Mouse (Mus musculus) embryonic facial prominence, embryonic 10.5 days (tissue): Measurements from ENCODE around the gene Hs6st3. TPM values are rescaled to one million over a fixed set of nuclear protein-coding genes. Genes with fewer than 3 reads are reported as not detected.

Source experiments
- DNase-seq: peaks from one replicate; pipeline ENCODE4 v3.0.0-alpha.2; 2017; ENCODE audit warnings: low spot score
- H3K27ac ChIP-seq: fragments of 300-500 bp; sonication (generic); replicated peaks from 2 replicates; pipeline ENCODE4 v1.5.1; 2016; ENCODE audit warnings: mild to moderate bottlenecking
- H3K27me3 ChIP-seq: fragments of 300-500 bp; sonication (generic); replicated peaks from 2 replicates; pipeline ENCODE4 v1.6.1; 2016; ENCODE audit warnings: low read depth, mild to moderate bottlenecking; ENCODE audit not compliant: poor library complexity, severe bottlenecking
- H3K36me3 ChIP-seq: fragments of 300-500 bp; sonication (generic); replicated peaks from 2 replicates; pipeline ENCODE4 v1.6.1; 2016; ENCODE audit warnings: mild to moderate bottlenecking, moderate library complexity
- H3K4me1 ChIP-seq: fragments of 300-500 bp; sonication (generic); 2 replicates; pipeline ENCODE4 v1.6.1; 2016
- H3K4me3 ChIP-seq: fragments of 300-500 bp; sonication (generic); 2 replicates; pipeline ENCODE4 v1.5.1; 2016; ENCODE audit warnings: mild to moderate bottlenecking, moderate library complexity
- H3K9me3 ChIP-seq: fragments of 300-500 bp; sonication (generic); 2 replicates; pipeline ENCODE4 v1.6.1; 2016; ENCODE audit warnings: mild to moderate bottlenecking
- WGBS: fragments of 180-500 bp; shearing (Covaris S2); methylation state at CpG from one replicate; pipeline ENCODE4 v1.1.7; 2016; 5-methylcytosine and 5-hydroxymethylcytosine counted together
- polyA plus RNA-seq: library from polyadenylated mRNA; unstranded; fragments of >200 nt; fragmentation: Nextera tagmentation; extraction: Ambion mirVana; gene quantifications from 2 replicates; pipeline ENCODE4 v1.2.1, GENCODE M21; 2016

Gene Hs6st3
- polyA plus RNA-seq, 1 experiment from 2014 or later = not detected

- peaks cover 86% of the 10 kb centered on the region for H3K27me3 ChIP-seq
- peak overlapping the region; percentile 75 for H3K4me3 ChIP-seq
- no peak for DNase-seq
- 2% methylated on average over 20 of the region's 20 CpGs for WGBS
- H3K27ac ChIP-seq = no peak overlapping the region
- no peaks in the 10 kb centered on the region for H3K9me3 ChIP-seq
- H3K4me1 ChIP-seq = peaks cover 19% of the 10 kb centered on the region
- no peaks in the 10 kb centered on the region for H3K36me3 ChIP-seq
Measured at GRCm38 (mm10) chr14:119138786-119139100, 602 bp downstream of the Hs6st3 start.

- Histone ChIP-seq H3K4me3 (no peak overlapping the region), H3K4me1 (peaks cover 19% of the 10 kb centered on the region), H3K36me3 (no peaks in the 10 kb centered on the region), H3K27ac (no peak overlapping the region), H3K9me3 (no peaks in the 10 kb centered on the region), H3K27me3 (peaks cover 79% of the 10 kb centered on the region)
- no peak for DNase-seq
- WGBS = 43% methylated on average over 9 of the region's 9 CpGs
Measured at GRCm38 (mm10) chr14:119139381-119139950, 1.3 kb downstream of the Hs6st3 start.

GRCm38 (mm10) chr14:119153088-119153487 is 14.9 kb downstream of the Hs6st3 start:
- Histone ChIP-seq H3K4me3 (no peak overlapping the region), H3K9me3 (peaks cover 16% of the 10 kb centered on the region), H3K36me3 (no peaks in the 10 kb centered on the region), H3K27ac (no peak overlapping the region), H3K4me1 (0 out of 2 replicates have a peak, but pooled peaks cover 2% of the 10 kb centered on the region), H3K27me3 (no peaks in the 10 kb centered on the region)
- WGBS = 53% methylated on average over 2 of the region's 2 CpGs
- no peak for DNase-seq

GRCm38 (mm10) chr14:119193905-119194304 is 55.8 kb downstream of the Hs6st3 start:
- no peak overlapping the region for H3K27ac ChIP-seq
- no peaks in the 10 kb centered on the region for H3K27me3 ChIP-seq
- H3K9me3 ChIP-seq = no peaks in the 10 kb centered on the region
- H3K4me1 ChIP-seq = no peaks in the 10 kb centered on the region
- no peak overlapping the region for H3K4me3 ChIP-seq
- 88% methylated on average over 9 of the region's 9 CpGs for WGBS
- DNase-seq = no peak
- no peaks in the 10 kb centered on the region for H3K36me3 ChIP-seq

- WGBS = 88% methylated on average over 7 of the region's 7 CpGs
- H3K27me3 ChIP-seq = no peaks in the 10 kb centered on the region
- H3K36me3 ChIP-seq = no peaks in the 10 kb centered on the region
- DNase-seq = no peak
- no peaks in the 10 kb centered on the region for H3K4me1 ChIP-seq
- no peaks in the 10 kb centered on the region for H3K9me3 ChIP-seq
- H3K27ac ChIP-seq = no peak overlapping the region
- no peak overlapping the region for H3K4me3 ChIP-seq
Measured at GRCm38 (mm10) chr14:119203508-119203907, 65.4 kb downstream of the Hs6st3 start.

- H3K36me3 ChIP-seq = no peaks in the 10 kb centered on the region
- WGBS = 76% methylated on average over 13 of the region's 13 CpGs
- H3K4me1 ChIP-seq = no peaks in the 10 kb centered on the region
- no peak overlapping the region for H3K4me3 ChIP-seq
- no peaks in the 10 kb centered on the region for H3K9me3 ChIP-seq
- no peak overlapping the region for H3K27ac ChIP-seq
- H3K27me3 ChIP-seq = no peaks in the 10 kb centered on the region
- DNase-seq = no peak
Measured at GRCm38 (mm10) chr14:119215576-119216309, 77.6 kb downstream of the Hs6st3 start.

- WGBS = 88% methylated on average over 3 of the region's 3 CpGs
- H3K36me3 ChIP-seq = no peaks in the 10 kb centered on the region
- no peaks in the 10 kb centered on the region for H3K27me3 ChIP-seq
- no peak for DNase-seq
- H3K9me3 ChIP-seq = no peaks in the 10 kb centered on the region
- no peak overlapping the region for H3K27ac ChIP-seq
- H3K4me3 ChIP-seq = no peak overlapping the region
- H3K4me1 ChIP-seq = no peaks in the 10 kb centered on the region
Measured at GRCm38 (mm10) chr14:119227709-119228338, 89.7 kb downstream of the Hs6st3 start.

- Histone ChIP-seq H3K4me3 (no peak overlapping the region), H3K4me1 (no peaks in the 10 kb centered on the region), H3K36me3 (no peaks in the 10 kb centered on the region), H3K27ac (no peak overlapping the region), H3K27me3 (no peaks in the 10 kb centered on the region), H3K9me3 (no peaks in the 10 kb centered on the region)
- no peak for DNase-seq
- WGBS = 87% methylated on average over 2 of the region's 2 CpGs
Measured at GRCm38 (mm10) chr14:119233598-119233997, 95.5 kb downstream of the Hs6st3 start.

- WGBS = 91% methylated on average over 6 of the region's 6 CpGs
Measured at GRCm38 (mm10) chr14:119247131-119247530, 109.0 kb downstream of the Hs6st3 start.

GRCm38 (mm10) chr14:119248001-119248607 is 110.0 kb downstream of the Hs6st3 start:
- Histone ChIP-seq H3K9me3 (no peaks in the 10 kb centered on the region), H3K4me3 (no peak overlapping the region), H3K36me3 (no peaks in the 10 kb centered on the region), H3K27me3 (no peaks in the 10 kb centered on the region), H3K27ac (no peak overlapping the region), H3K4me1 (no peaks in the 10 kb centered on the region)
- WGBS = 82% methylated on average over 16 of the region's 16 CpGs
- DNase-seq = no peak

More at GRCm38 (mm10) chr14:119247131-119247530, 109.0 kb downstream of the Hs6st3 start:
- Histone ChIP-seq H3K4me1 (no peaks in the 10 kb centered on the region), H3K27me3 (no peaks in the 10 kb centered on the region), H3K9me3 (no peaks in the 10 kb centered on the region), H3K27ac (no peak overlapping the region), H3K4me3 (no peak overlapping the region), H3K36me3 (no peaks in the 10 kb centered on the region)
- no peak for DNase-seq

- no peaks in the 10 kb centered on the region for H3K27me3 ChIP-seq
- WGBS = 85% methylated on average over 10 of the region's 10 CpGs
- no peaks in the 10 kb centered on the region for H3K9me3 ChIP-seq
- H3K4me1 ChIP-seq = no peaks in the 10 kb centered on the region
- no peak overlapping the region for H3K4me3 ChIP-seq
- H3K36me3 ChIP-seq = no peaks in the 10 kb centered on the region
- no peak overlapping the region for H3K27ac ChIP-seq
- DNase-seq = no peak
Measured at GRCm38 (mm10) chr14:119250353-119250752, 112.2 kb downstream of the Hs6st3 start.

GRCm38 (mm10) chr14:119255396-119255795 is 117.3 kb downstream of the Hs6st3 start:
- Histone ChIP-seq H3K36me3 (no peaks in the 10 kb centered on the region), H3K27ac (no peak overlapping the region), H3K4me1 (0 out of 2 replicates have a peak, but pooled peaks cover 4% of the 10 kb centered on the region), H3K4me3 (no peak overlapping the region), H3K27me3 (no peaks in the 10 kb centered on the region), H3K9me3 (no peaks in the 10 kb centered on the region)
- DNase-seq = no peak
- 81% methylated on average over 3 of the region's 3 CpGs for WGBS
